Mouse (Mus musculus) embryonic facial prominence, embryonic 12.5 days (tissue): Measurements from ENCODE around the gene Atg16l2. TPM values are rescaled to one million over a fixed set of nuclear protein-coding genes. Genes with fewer than 3 reads are reported as not detected.

Experiments used
- polyA plus RNA-seq: library from polyadenylated mRNA; unstranded; fragments of >200 nt; fragmentation: Nextera tagmentation; extraction: Ambion mirVana; gene quantifications from 2 replicates; pipeline ENCODE4 v1.2.1, GENCODE M21; 2016

Atg16l2 gene
- polyA plus RNA-seq, 1 experiment from 2014 or later = 18.1 TPM

Other genes with a start within 250 kb of the Atg16l2 start
- 29.4 and 31.5 TPM in 2 replicates for gene Fchsd2, start 209.4 kb downstream of the Atg16l2 start, polyA plus RNA-seq
- gene Stard10, start 14.8 kb upstream of the Atg16l2 start, polyA plus RNA-seq = 19.4 and 20.6 TPM in 2 replicates
- gene Arap1, start 45.8 kb upstream of the Atg16l2 start, polyA plus RNA-seq = 23.9 and 29.7 TPM in 2 replicates
- not detected in 2 replicates for gene Gm45837, start 108.6 kb upstream of the Atg16l2 start, polyA plus RNA-seq
- gene Pde2a, start 119.4 kb upstream of the Atg16l2 start, polyA plus RNA-seq = 20.4 and 21.3 TPM in 2 replicates